Mouse (Mus musculus) ZHBTc4 (cell line): Measurements from ENCODE around the gene Nynrin.

Experiments used
- DNase-seq: peaks from one replicate; pipeline ENCODE4 v3.0.0-alpha.2; 2011; ENCODE audit warnings: low read depth, low spot score

Nynrin gene

DNA sequence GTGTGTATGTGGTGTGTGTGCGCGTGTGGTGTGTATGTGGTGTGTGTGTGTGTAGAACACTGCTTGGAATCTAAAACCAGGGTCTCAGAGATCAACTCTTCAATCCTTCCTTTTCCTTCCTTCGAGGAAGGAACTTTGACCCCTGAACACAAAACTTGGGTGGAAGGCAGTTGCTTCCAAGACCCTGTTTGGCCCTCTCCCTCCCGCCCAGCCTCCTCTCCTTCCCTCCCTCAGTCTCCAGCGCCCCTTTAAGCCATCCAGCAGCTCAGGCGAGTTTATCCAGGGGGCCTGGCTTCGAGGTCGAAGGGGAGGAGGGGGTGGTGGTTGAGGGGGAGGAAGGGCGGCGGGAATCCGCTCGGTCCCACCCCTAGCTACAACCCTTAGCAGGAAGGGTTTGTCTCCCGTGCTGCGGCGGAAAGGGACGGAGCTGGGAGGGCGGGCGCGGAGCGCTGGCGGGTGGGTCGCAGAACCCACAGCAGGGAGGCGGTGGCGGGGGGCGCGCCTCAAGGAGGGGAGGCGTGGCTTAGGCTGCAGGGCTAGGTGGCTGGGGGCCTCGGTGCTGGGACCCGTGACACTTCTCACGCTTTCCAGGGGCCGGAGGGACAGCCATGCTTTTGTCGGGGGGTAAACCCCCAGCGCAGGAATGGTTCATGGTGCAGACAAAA lies at the start of gene Nynrin:
Nynrin (plus strand) TSS at position 390 of the 665 bp plus-strand sequence.
- peak; percentile 92 for DNase-seq

DNA sequence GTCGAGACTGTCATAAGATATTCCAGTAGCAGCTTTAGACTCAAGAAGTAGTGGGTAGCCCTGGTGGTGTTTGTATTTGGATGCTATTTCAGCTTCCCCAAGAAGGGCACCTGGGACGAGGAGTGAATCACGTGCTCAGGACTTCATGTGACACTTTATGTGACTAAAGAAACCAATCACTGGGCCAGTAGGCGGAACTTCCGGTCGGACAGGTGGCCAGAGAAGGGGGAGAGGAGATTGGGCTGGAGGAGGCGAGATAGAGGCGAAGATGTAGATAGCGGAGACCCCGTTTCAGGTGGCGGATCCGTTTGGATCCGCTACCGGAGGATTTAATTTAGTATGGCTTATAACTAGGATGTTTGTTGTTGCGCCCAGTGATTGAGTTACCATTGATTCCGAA lies 38.9 kb upstream of the Nynrin start:
- peak; percentile 82 for DNase-seq

DNA sequence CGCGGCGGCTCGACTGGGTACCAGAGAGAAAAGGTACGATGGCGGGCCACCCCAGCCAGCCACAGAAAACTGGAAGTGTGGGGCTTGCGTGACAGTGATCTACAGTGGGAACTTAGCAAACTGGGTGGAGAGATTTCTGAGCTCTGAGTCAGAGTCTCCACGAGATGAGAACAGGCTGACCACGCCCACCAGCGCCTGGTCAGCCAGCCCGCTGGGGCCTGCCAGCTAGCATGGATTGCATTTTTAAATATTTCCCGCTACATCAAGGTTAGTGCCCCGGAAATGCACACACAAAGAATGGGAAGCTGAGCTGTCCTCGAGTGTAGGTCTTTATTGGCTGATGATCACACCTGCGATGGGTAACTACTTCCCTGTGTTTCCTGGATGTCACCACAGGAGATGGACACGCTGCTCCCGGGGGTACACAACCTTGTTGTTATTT lies 38.5 kb upstream of the Nynrin start:
- peak; percentile 82 for DNase-seq

DNA sequence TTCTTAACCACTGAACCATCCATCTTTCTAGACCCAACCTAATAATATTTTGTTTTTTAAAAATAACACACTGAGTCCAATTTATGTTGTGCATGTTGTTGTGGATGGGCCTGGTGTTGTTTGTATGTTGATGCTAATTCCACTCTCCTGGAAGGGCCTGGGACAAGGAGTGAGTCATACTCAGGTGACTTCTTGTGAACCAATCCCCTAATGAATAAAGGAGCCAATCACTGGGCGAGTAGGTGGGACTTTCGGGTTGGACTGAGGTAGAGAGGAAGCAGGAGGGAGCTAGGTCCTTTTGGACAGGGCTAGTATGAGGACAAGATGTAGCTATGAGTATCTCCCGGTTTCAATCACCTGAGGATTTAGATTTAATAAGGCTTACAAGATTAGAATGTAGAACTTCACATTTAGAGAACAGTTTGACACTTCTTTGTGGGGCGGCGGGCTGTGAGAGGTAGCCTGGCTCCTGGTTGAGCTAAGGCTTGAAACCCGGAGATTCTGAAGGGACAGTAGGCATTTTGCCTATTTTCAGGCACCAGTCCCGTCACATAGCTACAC lies 33.9 kb upstream of the Nynrin start:
- no peak for DNase-seq

DNA sequence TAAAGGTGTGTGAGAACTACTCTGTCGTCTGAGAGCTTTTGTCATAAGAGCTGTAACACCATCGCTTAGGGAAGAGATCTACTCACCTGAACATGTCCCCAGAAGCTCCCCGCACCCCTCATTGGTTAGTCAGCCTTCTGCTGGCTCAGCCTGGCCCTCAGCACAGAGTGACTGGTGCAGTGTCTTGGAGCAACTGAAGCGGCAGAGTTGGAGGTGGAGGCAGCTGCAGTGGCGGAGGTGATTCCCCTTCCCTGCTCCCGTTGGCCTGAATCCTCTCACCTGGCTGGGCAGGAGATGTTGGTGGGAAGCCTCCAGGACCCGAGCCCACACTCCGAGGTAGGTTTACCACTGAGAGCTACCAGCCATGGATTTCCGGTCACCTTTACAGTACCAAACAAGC lies 33.2 kb upstream of the Nynrin start:
- no peak for DNase-seq

DNA sequence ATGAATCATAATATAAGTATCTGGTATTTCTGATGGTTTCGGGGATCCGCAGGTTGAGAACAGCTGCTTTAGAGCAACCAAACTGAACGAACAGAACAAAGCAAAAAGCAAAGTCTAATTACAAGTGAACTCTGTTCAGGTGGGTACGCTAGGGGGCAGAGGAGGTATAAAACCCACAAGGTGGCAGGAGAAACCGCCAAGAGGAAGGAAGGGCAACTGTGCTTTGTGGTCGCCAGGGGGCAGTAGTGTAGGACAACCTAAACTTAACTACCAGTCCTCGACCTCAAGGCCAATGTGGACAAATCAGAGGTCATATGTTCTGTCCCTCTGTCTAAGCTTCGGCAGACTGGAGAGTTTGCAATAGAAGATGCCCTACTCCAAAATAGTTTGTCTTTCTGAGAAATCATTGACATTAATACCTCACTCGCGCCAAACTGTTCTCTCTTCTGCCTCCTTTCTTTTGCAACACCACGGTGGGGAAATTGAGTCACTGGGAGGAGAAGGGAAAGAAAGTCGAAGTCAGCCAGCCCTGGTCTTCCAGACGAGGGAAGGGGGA lies 31.3 kb upstream of the Nynrin start:
- DNase-seq: peak; percentile 96

DNA sequence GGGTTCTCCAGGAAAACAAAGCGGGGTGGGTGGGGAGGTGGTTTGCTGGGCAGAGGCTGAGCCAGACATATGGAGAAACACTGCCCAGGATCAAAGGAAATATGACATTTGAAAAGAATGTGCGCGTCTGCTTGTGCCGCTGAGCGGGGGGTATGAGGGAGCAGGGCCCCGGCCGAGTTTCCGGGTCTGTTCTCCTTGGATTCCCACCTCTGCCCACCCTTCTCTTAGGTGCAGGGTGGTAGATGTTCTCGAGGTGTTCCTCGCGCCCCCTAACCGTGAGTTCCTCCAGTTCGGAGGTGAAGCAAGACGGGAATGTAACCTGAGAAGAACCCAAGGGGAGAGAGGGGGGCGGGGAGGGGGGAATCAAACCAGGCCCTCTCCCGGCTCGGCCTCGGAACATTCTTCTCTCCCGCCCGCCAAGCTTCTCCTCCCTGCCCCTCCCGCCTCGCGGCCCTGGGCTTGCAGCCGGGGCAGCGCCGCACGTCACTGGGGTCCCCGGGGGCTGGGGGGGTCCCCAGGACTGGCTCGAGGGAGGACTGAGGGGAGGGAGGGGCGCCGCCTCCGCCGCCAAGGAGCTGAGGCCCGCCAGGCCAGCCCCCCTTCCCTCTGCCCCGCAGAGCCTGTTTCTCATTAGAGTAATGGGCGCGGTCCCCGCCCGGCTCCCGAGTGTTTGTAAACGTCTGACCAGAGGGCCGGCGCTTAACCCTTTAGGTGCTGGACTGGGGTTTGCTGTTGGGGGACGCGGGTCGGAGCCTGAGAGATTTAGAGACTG lies 30.6 kb upstream of the Nynrin start, which contains the start of gene Nfatc4:
Nfatc4 (plus strand) TSS at position 154 of the 772 bp plus-strand sequence.
- DNase-seq: peak; percentile 91

DNA sequence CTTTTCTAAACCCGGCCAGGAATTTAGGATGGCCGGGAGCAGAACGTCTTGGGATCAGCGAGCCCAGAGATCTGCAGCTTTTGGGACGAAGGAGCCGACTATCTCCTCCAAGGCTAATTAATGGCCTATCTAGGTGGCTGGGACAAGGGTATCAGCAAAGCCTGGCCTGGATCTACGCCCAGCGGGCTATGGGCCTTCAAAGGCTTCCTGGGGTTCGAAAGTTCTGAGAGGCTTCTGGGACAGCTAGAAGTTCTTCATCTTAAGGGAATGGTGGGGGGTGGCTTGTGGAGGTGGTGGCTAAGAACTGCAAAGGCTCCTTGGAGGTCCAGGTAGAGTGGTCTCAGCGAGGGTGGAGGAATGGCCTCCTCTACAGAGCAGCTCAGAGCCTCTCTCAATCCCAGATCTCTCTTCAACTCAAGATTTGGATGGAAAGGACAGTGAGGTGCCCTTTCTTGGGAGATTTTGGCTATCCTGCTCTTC lies 29.8 kb upstream of the Nynrin start:
- DNase-seq: peak; percentile 54

DNA sequence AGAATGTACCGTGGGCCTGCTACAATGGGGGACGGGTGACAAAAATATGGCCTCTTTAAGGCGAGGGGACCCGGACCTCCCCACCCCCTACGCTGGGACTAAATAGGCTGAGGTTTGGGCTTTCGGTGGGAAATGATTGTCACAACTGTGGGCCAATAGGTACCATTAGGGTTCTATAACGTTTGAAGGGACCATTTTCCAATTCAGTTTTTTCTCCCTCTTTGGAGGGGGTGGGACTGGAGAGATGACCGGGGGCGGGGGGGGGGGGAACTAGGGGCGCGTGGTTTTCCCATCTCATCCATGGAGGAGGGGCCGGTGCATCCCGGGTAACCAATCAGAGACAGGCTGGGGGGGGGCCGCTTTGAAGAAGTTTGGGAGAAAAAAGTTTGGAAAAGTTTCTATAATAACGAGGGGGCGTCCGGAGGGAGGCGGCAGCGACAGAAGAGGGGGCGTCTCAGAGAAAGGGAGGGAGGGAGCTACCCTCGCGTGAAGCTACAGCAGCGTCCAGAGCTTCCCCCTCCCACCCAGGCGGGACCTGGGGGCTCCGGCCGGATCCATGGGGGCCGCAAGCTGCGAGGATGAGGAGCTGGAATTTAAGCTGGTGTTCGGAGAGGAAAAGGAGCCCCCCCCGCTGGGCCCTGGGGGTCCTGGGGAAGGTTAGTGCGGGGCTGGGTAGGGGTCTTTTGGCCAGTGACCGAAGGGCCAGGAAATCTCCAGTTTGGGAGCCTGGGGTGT lies 29.2 kb upstream of the Nynrin start:
- DNase-seq: no peak

DNA sequence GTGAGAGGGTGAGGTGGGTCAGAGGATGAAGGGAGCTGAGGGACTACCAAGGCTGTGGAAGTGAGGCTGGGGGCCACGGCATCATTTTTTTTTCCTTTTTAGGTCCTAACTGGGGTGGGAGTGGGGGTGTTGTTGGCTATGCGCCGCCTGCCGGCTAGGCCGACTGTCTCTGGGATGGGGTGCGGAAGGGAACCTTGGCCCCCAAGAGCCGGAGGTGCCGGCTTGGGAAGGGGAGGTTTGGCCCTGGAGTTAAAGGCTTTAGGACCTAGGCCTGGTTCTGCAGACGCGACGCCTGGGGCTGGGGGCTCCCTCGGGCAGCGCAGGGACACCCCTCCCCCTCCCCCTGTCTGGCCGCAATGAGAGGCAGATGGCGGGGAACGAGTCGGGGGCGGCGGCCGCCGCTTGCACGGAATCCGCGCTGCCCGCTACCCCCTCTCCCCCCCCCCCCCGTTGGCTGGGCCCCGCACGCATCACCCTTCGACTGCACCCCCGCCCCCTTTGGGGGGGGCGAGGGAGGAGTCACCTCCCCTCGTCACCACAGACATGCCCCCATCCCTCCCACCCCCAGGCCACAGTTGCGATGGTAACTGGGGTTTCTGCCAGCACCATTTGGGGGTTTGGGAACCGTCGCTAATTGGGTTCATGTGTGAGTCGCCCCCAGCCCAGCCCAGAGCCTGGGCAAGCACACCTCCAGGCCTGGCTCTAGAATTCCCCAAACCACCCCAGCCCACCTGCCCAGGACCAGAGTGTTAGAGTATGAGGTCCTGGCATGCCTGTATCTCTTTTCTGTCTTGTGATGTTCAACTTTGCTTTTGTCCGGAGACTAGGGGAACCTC lies 28.4 kb upstream of the Nynrin start:
- no peak for DNase-seq

DNA sequence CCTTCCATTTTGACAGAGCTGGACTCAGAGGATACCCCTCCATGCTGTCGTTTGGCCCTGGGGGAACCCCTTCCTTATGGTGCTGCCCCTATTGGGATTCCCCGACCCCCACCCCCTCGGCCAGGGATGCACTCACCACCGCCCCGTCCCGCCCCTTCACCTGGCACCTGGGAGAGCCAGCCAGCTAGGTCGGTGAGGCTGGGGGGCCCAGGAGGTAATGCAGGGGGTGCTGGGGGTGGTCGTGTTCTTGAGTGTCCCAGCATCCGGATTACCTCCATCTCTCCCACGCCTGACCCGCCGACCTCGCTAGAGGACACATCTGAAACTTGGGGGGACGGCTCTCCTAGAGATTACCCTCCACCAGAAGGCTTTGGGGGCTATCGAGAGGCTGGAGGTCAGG lies 27.7 kb upstream of the Nynrin start:
- DNase-seq: no peak

DNA sequence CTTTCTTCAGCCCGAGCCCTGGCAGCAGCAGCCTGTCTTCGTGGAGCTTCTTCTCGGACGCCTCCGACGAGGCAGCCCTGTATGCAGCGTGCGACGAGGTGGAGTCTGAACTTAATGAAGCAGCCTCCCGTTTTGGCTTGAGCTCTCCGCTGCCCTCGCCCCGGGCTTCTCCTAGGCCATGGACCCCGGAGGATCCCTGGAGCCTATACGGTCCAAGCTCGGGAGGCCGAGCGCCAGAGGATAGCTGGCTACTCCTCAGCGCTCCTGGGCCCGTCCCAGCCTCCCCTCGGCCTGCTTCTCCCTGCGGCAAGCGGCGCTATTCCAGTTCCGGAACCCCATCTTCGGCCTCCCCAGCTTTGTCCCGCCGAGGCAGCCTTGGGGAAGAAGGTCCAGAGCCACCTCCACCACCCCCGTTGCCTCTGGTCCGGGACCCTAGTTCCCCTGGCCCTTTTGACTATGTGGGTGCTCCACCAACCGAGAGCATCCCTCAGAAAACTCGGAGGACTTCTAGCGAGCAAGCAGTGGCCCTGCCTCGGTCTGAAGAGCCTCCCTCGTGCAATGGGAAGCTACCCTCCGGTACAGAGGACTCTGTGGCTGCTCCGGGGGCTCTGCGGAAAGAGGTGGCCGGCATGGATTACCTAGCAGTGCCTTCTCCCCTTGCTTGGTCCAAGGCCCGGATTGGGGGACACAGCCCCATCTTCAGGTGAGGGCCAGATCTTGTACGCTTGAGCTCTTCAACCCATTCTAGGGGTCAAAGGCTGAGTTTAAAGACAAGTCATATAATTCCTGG lies 27.1 kb upstream of the Nynrin start:
- DNase-seq: no peak

DNA sequence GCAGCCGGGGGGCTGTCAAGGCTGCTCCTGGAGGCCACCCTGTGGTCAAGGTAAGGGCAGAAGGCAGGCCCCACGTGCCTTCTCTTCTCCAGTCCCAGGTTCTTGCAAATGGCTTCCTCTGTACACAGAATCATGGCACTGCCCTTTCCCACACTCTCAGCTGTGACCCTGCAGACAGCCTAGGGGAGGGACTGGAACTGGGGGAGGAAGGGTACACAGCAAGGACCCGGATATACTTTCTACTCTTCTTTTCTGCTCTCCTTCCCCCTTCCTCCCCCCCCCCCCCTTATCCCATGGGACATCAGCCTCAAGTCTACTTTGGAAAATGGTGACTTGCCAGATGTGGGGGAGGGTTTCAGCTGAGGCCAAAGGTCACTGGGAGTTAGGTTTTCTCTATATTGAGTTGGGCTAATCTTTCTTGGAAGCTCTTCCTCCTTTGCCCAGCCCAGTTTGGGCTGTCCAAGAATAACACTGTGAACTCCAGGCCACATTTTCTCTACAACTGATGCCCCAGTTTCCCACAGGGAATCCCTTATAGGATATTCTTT lies 25.0 kb upstream of the Nynrin start:
- no peak for DNase-seq

DNA sequence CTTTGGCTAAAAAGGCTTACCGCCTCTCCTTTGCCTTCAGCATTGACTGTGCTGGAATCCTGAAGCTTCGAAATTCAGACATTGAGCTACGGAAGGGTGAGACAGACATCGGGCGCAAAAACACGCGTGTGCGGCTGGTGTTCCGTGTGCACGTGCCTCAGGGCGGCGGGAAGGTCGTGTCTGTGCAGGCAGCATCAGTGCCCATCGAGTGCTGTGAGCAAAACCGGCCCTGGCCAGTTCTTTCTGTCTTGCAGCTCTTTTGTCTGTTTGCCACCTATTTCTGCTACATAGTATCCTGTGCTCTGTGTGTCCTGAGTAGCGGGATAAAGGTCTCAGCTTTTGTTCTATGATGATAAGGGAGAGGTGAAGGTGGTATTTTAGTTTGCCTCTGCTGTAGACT lies 24.0 kb upstream of the Nynrin start:
- peak; percentile 64 for DNase-seq

DNA sequence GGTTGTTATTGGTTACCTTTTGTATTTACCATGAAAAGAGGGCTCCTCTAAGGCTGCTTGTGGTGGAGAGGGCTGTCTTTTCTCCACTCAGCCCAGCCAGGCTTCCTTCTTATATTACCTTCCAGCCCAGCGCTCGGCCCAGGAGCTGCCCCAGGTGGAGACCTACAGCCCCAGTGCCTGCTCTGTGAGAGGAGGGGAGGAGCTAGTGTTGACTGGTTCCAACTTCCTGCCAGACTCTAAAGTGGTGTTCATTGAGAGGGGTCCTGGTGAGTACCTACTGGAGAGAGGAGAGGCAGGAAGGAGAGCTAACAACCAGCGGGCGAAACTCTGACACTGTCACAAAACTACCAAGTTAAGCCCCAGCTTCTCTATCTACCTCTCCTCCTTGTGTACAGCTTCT lies 23.5 kb upstream of the Nynrin start:
- peak; percentile 43 for DNase-seq

DNA sequence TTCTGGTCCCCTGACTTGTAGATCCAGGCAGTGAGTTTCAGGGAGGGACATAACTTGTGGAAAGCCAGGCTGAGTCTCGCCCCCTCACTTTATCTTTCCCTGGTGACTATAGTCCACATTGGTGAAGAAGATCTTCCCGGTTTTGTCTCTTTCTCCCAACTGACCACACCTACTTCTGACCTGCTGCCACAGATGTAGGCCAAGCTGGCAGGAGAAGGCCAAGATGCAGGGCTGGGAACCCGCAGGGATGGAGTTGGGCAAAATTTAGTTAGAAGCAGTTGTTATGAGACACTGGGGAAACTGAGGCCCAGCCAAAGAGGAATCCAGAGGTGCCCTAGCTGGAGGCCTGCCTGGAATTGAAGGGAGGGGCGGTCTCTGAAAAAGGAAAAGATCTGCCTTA lies 20.7 kb upstream of the Nynrin start:
- no peak for DNase-seq

DNA sequence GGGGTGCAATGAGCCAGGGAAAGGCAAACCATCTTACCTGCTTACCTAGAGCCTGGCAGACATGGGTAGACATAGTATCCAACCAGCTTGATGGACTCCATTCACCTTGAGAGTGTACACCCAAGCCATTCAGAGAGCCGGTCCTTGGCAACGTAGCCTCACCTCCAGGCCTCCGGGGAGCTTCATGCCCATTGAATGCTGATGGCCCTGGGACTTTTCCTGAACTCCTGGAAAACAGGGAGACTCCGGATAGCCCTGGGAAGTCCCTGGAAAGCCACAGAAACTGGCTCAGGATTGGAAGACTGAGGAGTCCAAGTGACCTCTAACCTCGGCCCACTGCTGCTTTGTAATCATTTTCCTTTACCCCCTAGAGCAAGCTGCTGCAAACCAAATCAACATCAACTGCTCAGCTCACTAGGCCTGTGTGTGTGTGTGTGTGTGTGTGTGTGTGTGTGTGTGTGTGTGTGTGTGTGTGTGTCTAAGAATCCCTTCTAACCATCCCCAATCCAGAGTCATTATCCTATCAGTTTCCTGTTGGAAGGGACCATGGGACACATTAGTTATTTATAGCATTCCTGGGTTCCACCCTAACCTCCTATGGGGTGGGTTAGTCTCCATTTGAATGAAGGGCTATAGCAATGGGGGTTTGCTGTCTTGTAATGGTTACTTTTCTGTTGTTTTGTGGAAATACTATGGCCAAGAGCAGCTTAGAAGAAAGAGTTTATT lies 18.8 kb upstream of the Nynrin start:
- peak; percentile 76 for DNase-seq

DNA sequence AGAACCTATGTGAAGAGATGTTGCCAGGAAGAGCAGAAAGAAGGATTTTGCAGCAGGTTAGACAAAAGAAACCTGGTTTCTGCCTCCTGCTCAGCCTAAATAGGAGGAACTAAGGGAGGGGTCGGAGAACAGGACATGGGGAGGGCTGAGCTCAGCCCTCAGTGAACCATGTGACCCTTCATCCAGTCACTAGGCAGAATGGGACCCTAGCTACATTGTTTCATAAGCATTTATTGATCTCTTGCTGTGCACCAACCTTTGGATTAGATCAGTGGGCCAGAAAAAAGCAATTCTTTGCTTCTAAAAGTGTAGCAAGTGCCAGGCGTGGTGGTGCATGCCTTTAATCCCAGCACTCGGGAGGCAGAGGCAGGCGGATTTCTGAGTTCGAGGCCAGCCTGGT lies 15.5 kb upstream of the Nynrin start:
- no peak for DNase-seq

DNA sequence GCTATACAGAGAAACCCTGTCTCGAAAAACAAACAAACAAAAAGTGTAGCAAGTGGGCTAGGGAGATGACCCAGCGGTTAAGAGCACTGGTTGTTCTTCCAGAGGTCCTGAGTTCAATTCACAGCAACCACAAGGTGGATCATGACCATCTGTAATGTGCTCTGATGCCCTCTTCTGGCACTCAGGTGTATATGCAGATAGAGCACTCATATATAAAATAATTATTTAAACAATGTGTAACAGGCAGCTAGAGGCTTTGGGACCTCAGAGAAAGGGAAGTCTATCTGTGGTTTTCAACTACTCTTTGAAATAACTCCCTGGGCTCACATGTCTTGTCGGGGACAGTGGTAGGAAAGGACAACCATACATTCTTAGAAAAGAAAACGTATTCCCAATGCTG lies 15.1 kb upstream of the Nynrin start:
- peak; percentile 53 for DNase-seq
